Mouse (Mus musculus) lung, adult 2 months (tissue): ENCODE results near the gene Ccdc30.

Experiments
- CTCF ChIP-seq: fragments of 200-500 bp; IDR thresholded peaks from 2 replicates; pipeline ENCODE4 v1.5.1; 2011; ENCODE audit warnings: mild to moderate bottlenecking, low read length, control low read depth; ENCODE audit not compliant: insufficient read depth
- POLR2A ChIP-seq: fragments of 200-500 bp; IDR thresholded peaks from 2 replicates; pipeline ENCODE4 v1.6.1; 2011; ENCODE audit warnings: low read depth, mild to moderate bottlenecking, control low read depth, low read length, borderline replicate concordance; ENCODE audit errors: extremely low read depth

DNA sequence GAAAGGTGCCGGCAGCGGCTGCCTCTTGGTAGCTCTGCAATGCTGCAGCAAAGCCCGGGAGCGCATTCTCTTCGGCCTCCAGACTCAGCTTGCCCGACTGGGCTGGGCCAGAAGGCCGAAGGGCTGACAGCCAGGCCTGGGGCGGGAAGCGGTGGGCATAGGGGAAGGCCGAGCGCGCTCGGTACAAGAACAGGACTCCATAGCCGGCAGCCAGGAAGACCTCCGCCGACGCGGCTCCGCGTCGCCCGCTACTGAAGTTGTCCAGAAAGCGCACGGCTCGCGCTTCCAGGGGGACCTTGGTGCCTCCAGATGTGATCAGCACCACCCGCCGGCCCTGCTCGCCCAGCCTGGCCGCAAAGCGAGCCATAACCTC is 6.6 kb upstream of the Ccdc30 start:
- TF ChIP-seq CTCF (no peak), POLR2A (no peak)
